Mouse (Mus musculus) layer of hippocampus, postnatal 25 days (tissue): ENCODE results near the gene Nipal3. TPM values are rescaled to one million over a fixed set of nuclear protein-coding genes. Genes with fewer than 3 reads are reported as not detected.

Experiments
- DNase-seq, 2 experiments: peaks; one replicate each; pipeline ENCODE4 v3.0.0; 2022; ENCODE audit warnings: mixed read lengths in 2 of 2, low spot score in 1 of 2; ENCODE audit errors: extremely low spot score in 1 of 2
- total RNA-seq, 2 experiments: library from RNA; stranded (reverse); gene quantifications; 2 replicates each; pipeline ENCODE4 v1.2.3; 2021

Gene Nipal3
- 100 to 1,000 TPM in 1 of 2 experiments, 10 to 100 TPM in 1; 88.2 to 100 TPM for total RNA-seq

- DNase-seq, result peak; percentile 68 to 72
Measured at GRCm38 (mm10) chr4:135494521-135495396, at the start of gene Nipal3, which contains the start of gene Stpg1. Gene Nipal3, minus strand, starts transcription at chr4:135495038. Gene Stpg1, plus strand, starts transcription at chr4:135494790.

DNA sequence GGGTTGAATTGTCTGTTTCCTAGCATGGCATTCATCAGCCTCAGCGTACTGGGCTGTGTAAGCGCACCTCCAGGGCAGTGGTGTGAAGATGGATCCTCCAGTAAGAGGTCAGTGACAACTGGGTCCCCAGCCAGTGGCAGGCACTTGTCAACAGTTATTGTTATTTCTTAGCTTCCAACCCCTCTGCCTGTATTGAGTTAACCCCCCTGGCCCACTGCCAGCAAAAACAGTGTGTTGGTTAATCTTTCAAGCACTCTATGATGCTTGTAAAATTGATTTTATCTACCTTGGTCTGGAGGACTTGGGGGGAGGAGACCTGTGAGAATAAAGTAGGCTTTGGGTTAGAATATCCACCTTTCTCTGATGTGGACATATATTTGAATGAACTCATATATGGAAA is 49.4 kb upstream of the Nipal3 start:
- no peak for DNase-seq

DNA sequence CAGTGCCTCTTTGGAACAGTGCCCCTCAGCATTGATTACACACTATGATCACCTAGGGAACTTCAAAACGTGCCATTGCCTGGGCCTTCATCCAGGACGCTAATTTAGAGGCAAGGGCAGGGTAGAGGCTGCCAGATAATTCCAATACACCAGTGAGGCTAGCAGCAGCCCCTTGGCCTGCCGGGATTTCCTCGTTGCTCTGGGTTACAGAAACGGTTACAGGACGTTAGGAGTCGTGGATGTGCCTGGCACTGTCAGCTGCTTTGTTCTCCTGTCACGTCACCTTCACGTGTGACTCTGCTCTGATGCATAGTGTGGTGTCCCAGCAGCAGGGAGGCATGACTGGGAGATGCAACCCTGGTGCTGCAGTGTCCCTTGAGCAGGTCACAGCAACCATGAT is 45.2 kb upstream of the Nipal3 start:
- no peak for DNase-seq

GRCm38 (mm10) chr4:135539056-135539455 is 44.2 kb upstream of the Nipal3 start:
- no peak for DNase-seq

GRCm38 (mm10) chr4:135535021-135535420 is 40.2 kb upstream of the Nipal3 start:
- no peak for DNase-seq

- DNase-seq, result no peak
Measured at GRCm38 (mm10) chr4:135533001-135533400, 38.2 kb upstream of the Nipal3 start.

DNA sequence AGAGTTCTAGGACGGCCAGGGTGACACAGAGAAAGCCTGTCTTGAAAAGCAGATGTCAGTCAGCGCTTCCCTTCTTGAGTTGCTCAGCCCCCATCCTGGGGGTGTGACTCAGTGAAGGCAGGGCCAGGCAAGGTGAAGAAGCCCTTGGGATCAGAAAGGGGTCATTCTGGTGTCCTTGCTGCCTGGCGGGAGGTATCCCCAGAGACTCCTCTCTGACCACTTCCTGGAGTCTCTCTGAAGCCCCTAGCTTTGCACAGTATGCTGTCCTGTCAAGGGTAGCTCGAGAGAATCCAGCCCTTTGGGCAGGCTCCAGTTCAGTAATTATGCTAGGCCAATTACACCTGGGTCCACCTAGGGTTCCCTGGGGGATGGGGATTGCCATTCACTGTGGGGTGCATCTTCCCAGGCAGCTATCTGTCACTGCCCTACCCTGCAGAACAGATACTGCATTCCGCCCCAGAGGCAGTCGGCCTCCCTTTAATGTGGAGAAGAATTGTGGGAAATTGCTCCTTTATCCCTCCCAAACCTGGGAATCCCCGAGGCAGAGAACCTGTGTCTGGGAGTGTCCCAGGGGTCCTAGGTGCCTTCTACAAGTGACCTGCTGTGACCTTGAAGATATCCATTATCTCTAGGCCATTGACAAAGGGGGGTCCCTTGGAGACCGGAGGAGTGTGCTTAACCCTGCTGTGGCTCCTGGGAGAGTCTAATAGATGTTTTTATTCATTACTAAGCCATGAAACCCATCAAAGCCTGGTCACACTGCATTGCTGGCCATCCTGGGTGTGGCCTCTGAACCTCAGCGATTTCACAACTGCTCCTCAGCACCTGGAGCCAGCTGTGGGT is 37.2 kb upstream of the Nipal3 start:
- DNase-seq, result no peak

- peak in 1 of 2 experiments; percentile 31 for DNase-seq
Measured at GRCm38 (mm10) chr4:135531236-135531635, 36.4 kb upstream of the Nipal3 start.

DNA sequence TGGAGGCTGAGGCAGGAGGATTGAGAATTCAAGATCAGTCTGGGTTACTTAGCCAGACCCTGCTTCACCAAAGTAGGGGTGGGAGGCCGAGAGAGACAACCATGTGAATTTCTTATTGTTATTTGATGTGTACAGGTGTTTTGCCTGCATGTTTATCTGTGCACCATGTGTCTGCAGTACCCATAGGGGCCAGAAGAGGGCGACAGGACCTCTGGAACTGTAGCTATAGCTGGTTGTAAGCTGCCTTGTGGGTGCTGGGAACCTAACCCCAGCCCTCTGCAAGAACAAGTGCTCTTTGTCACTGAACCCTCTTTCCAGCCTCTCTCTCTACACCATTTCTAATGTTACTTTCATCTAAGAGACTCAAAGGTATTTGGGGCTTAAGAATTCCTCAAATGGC is 35.4 kb upstream of the Nipal3 start:
- DNase-seq, result no peak

DNA sequence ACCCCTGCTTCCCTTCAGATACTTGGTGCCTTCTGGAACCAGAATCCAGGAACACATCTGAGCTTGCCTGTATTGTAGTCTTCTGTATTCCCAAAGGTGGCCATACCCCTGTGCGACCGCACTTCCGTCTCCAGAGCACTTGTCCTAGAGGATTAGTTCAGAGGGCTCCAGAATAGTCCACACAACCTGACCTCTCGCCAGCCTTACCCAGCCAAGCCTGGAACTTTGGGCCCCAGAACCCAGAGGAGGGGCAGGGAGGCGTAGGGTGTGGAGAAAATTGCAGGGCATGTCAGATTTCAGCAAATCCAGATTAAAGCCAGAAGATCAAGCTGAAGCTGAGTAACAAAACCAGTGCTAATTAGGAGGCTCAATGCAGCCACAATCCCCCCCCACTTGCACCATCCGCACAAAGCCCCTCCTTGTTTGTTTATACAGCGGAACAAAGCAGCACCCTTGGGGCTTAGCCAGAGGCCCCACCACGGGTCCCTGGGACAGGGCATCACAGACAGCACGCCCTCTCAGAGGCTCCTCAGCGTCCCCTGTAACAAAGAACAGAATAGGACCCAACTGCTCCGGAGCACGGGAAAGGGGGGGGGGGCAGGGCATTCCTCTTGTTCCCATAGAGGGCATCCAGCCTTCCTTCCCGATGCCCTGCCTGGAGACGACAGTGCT is 31.3 kb upstream of the Nipal3 start:
- DNase-seq, result no peak

DNA sequence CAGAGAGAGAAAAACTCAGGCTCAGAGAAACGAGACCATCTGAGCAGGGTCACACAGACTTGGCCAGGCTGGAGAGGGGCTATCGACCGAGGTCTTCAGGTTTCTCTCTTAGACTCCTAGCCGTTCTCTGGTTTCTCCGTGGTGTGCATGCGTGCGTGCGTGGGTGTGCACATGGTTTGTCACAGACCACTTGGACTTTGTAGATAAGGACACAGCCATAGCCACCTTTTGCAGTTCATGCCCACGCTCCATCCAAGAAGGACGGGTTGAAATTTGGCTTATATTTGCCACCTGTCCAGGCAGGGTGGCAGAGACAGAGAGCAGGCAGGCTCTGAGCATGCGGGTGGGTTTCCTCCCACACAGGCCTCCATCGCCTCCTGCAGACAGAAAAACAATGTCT is 30.2 kb upstream of the Nipal3 start:
- DNase-seq, result no peak

GRCm38 (mm10) chr4:135523939-135524338 is 29.1 kb upstream of the Nipal3 start:
- DNase-seq, result no peak

GRCm38 (mm10) chr4:135520421-135520820 is 25.6 kb upstream of the Nipal3 start:
- no peak for DNase-seq

- no peak for DNase-seq
Measured at GRCm38 (mm10) chr4:135518135-135518534, 23.3 kb upstream of the Nipal3 start.

DNA sequence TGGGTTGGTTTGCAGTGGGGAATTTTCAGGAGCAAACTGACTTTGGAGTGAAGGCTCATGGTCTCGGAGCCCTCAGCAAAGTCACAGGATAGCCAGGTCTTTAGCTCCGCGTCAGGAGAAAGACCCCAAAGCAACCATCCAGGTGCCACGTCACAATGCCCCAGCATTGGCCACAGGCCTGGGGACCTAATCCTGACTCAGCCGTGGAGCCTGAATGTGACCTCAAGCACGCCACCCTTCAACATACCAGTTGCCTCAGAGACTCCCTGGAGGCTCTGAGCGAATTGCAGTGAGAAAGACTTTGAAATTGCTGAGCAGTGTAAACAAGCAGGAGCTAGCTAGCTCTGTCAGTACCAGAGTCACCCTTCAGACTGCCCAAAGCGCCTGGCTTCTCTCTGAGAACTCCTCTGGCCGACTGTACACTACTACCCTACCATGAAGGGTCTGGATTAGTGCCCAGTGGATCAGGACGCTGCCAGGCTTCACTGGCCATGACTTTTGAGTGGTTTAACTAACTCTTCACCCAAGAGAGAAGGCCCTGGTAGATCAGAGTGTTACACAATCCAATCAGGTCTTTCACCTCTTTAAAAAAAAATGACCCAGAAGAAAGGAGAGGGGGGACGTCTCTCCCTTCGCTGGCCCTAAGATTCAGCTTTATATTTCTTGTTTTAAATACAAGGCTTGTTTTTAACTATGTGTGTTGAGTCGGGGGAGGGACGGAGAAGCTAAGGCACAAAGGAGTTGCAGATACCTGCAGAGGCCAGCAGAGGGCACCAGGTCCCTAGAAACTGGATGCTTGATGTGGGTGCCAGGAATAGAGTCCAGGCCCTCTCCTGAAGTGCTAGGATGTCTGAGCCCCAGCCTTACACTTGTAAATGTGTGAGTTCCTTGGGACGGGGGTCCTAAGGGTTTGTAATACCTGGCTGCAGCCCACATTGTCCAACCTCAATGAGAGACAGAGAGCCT is 21.8 kb upstream of the Nipal3 start:
- peak in 1 of 2 experiments; percentile 55 for DNase-seq

GRCm38 (mm10) chr4:135514925-135515324 is 20.1 kb upstream of the Nipal3 start:
- DNase-seq, result no peak

- DNase-seq, result no peak
Measured at GRCm38 (mm10) chr4:135513865-135514264, 19.0 kb upstream of the Nipal3 start.

DNA sequence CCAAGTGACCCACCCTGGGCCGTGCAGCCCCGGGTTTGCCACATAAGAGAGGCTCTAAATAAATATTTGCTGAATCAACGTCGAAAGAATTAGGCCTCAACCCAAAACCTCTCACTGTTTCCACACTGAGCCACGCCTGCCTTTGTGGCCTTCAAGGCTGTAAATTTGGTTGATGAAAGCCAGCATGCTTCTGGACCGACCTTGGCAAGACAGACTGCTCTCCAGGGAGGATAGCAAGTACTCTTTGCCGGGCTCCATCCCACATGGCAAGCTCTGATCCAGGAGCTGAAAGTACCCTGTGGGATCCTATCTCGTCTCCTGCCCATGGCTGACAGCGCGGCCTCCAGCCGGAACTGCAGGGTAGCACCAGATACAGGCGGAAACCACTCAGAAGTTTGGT is 14.7 kb upstream of the Nipal3 start:
- DNase-seq, result no peak

- DNase-seq, result peak; percentile 58 to 80
Measured at GRCm38 (mm10) chr4:135508419-135509039, 13.7 kb upstream of the Nipal3 start.
